Mouse (Mus musculus) G1E (cell line): Measurements from ENCODE around the gene Ctnnb1.

Experiments used
- CTCF ChIP-seq: IDR thresholded peaks from 2 replicates; pipeline ENCODE4 v1.5.1; 2012; ENCODE audit warnings: low read depth, low read length, inconsistent platforms, mixed read lengths
- GATA1 ChIP-seq: IDR thresholded peaks from 2 replicates; pipeline ENCODE4 v1.6.1; 2012; ENCODE audit warnings: borderline replicate concordance, low read length, inconsistent platforms, mixed read lengths
- GATA2 ChIP-seq: IDR thresholded peaks from 2 replicates; pipeline ENCODE4 v1.6.1; 2012; ENCODE audit warnings: low read depth, low read length, inconsistent platforms, borderline replicate concordance
- POLR2AphosphoS5 ChIP-seq: IDR thresholded peaks from 2 replicates; pipeline ENCODE4 v1.6.1; 2012; ENCODE audit warnings: low read depth, low read length, inconsistent platforms; ENCODE audit not compliant: insufficient replicate concordance
- TAL1 ChIP-seq: conservative IDR thresholded peaks from 2 replicates; pipeline ENCODE4 v1.6.1; 2012; ENCODE audit warnings: low read depth, low read length, inconsistent platforms, mixed read lengths

DNA sequence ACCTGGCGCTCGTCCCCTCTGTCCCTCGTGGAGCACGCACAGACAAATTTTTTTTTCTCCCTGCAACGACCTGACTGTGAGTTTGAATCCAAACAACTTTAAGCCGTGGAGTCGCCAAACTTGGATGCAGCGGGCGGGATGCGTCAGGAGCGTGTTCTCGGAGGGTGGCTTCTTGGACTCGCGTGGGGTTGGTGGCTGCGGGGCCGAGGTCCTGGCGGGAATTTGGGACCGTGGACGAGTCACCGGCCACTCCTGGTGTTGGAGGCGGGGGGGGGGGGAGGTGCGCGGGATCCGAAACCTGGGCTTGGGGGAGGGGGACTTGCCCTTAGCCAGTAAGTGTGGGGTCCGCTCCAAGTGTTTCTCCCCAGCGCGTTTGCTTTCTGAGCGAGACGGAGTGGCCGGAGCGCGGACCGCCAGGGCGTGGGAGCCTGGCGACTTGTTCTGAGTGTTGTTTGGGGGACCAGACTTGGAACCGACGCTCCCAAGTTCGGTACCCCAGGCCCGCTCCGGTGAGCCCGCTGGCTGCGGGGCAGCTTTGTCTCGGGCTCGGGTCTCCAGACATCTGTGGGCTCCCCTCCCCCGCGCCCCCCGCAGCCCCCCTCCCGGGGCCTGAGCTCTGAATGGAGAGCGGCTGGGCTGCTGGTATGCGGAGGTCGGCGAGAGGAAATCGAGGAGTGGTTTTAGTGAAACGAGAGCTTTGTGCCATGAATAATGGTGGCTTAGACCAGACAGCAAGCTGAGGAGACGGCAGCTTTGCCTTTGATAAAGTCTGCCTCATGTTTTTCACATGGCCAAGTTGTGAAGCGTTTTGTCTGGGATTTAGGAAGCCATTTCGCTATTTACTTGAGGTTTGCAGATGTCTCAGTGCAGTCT, 5.1 kb downstream of the Ctnnb1 start:
- no peak for TF ChIP-seq CTCF
- TF ChIP-seq GATA1: no peak
- no peak for TF ChIP-seq POLR2AphosphoS5
- no peak for TF ChIP-seq TAL1
- no peak for TF ChIP-seq GATA2
